Mouse (Mus musculus) heart, adult 2 months (tissue): Measurements from ENCODE around the gene Tnfaip8l1.

ENCODE experiments used
- CTCF ChIP-seq: fragments of 200-600 bp; IDR thresholded peaks from 2 replicates; pipeline ENCODE4 v1.8.1; 2022; ENCODE audit warnings: antibody characterized with exemption, mild to moderate bottlenecking, moderate library complexity
- POLR2A ChIP-seq: fragments of 200-500 bp; IDR thresholded peaks from 2 replicates; pipeline ENCODE4 v1.6.1; 2011; ENCODE audit warnings: mild to moderate bottlenecking, low read depth, low read length, control low read depth; ENCODE audit not compliant: insufficient read depth

DNA sequence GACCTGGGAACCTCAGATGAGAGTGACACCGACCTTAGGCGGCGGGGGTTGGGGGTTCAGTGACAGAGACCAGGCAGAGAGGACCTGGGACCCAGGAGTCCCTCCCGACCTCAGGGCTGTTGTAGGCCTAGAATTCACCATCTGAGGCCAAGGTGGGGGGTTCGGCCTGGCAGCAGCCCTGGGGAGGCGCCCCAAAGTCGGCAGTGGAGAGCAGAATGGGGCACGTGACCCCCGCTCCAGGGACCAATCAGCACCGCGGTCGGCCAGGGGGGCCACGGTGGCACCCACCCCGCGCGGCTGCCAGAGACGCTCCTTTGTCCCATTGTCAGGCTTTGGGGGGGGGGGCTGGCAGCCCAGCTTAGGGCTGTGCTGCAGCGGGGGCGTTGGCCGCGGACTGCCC lies 22.9 kb upstream of the Tnfaip8l1 start:
- TF ChIP-seq CTCF = no peak
- no peak for TF ChIP-seq POLR2A
